In the genomic region with DNA sequence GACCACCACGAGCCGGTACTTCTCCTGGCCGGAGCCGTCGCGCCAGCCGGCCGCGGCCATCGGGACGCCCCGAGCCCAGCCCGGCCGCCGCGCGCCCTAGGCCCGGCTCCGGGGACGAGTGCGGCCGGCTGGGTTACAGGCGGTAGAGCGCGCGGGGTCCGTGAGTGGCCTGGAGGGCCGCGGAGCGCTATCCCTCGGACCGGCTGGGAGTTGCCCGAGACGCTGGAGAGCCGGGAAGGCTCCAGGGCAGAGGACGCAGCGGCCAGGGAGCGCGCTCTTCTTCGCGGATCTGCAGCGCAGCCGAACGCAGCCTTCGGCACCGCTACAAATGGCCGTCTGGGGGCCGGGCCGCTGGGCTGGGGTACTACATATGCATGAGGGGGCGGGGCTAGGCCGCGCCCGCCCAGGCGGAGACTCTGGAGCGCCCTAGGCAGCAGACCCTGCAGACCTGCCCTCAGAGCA, we compare ENCODE assay signal across 8 mouse cellular contexts. TPM values are rescaled to one million over a fixed set of nuclear protein-coding genes. Genes with fewer than 3 reads are reported as not detected.
A peak's percentile ranks its signal among the peaks of the same experiment; 100 is the strongest.
DNase-seq lines count a peak whose midpoint lies in the region; ATAC-seq lines count a peak whose summit lies in the region.

A gene (minus strand): TSS at position 338 of the 462 bp plus-strand sequence.

- H3K4me1 ChIP-seq in embryonic facial prominence, embryonic 10.5 days, result peaks cover 24% of the 10 kb centered on the region
- peaks cover 22% of the 10 kb centered on the region for H3K4me1 ChIP-seq in limb, embryonic 10.5 days
- H3K4me1 ChIP-seq in midbrain, embryonic 13.5 days (replicated peaks), result peaks cover 20% of the 10 kb centered on the region

- H3K27me3 ChIP-seq in embryonic facial prominence, embryonic 10.5 days (replicated peaks; ENCODE audit: low read depth, poor library complexity, severe bottlenecking), result peaks cover 9% of the 10 kb centered on the region; the same call in 1 of the 2 replicates
- H3K27me3 ChIP-seq in limb, embryonic 10.5 days (ENCODE audit: low read depth, poor library complexity, severe bottlenecking), result 0 out of 2 replicates have a peak, but pooled peaks cover 8% of the 10 kb centered on the region
- peaks cover 10% of the 10 kb centered on the region; the same call in 1 of the 2 replicates for H3K27me3 ChIP-seq in midbrain, embryonic 13.5 days

- no peaks in the 10 kb centered on the region; the same call in 1 of the 2 replicates for H3K36me3 ChIP-seq in embryonic facial prominence, embryonic 10.5 days (replicated peaks)
- 0 out of 2 replicates have a peak, but pooled peaks cover 2% of the 10 kb centered on the region for H3K36me3 ChIP-seq in limb, embryonic 10.5 days
- H3K36me3 ChIP-seq in midbrain, embryonic 13.5 days, result no peaks in the 10 kb centered on the region

- peak within 1 kb of the TSS; percentile 86 for H3K9ac ChIP-seq in midbrain, embryonic 13.5 days (replicated peaks)

- no peaks in the 10 kb centered on the region for H3K9me3 ChIP-seq in embryonic facial prominence, embryonic 10.5 days
- no peaks in the 10 kb centered on the region for H3K9me3 ChIP-seq in limb, embryonic 10.5 days (replicated peaks)
- H3K9me3 ChIP-seq in midbrain, embryonic 13.5 days, result no peaks in the 10 kb centered on the region

- DNase-seq in adrenal gland, adult 8-10 months, result peak; percentile 82
- peak; percentile 93 for DNase-seq in embryonic facial prominence, embryonic 10.5 days (ENCODE audit: low spot score)
- peak; percentile 91 to 92 for DNase-seq in heart, adult 18-20 months
- peak; percentile 91 for DNase-seq in kidney, adult 18-20 months
- DNase-seq in limb, embryonic 10.5 days (ENCODE audit: low spot score), result peak; percentile 92
- DNase-seq in spleen, adult 12 weeks (ENCODE audit: low spot score), result peak; percentile 46
- no peak for DNase-seq in c-Kit-positive CD71-positive TER-119-positive erythroid progenitor cells, embryonic 14.5 days (ENCODE audit: low spot score)

- peak within 1 kb of the TSS; percentile 93 for H3K27ac ChIP-seq in embryonic facial prominence, embryonic 10.5 days (replicated peaks)
- peak within 1 kb of the TSS; percentile 92 for H3K27ac ChIP-seq in limb, embryonic 10.5 days
- H3K27ac ChIP-seq in midbrain, embryonic 13.5 days, result peak within 1 kb of the TSS; percentile 93

- peak within 1 kb of the TSS; percentile 82 for H3K4me2 ChIP-seq in midbrain, embryonic 13.5 days (replicated peaks)

- H3K4me3 ChIP-seq in embryonic facial prominence, embryonic 10.5 days, result peak within 1 kb of the TSS; percentile 86
- peak within 1 kb of the TSS; percentile 90 for H3K4me3 ChIP-seq in limb, embryonic 10.5 days
- peak within 1 kb of the TSS; percentile 86 for H3K4me3 ChIP-seq in midbrain, embryonic 13.5 days (replicated peaks)

- WGBS in embryonic facial prominence, embryonic 10.5 days, result under 1% methylated on average over 55 of the region's 55 CpGs
- 0% methylated on average over 55 of the region's 55 CpGs for WGBS in limb, embryonic 10.5 days
- under 1% methylated on average over 54 of the region's 55 CpGs for WGBS in midbrain, embryonic 13.5 days

- ATAC-seq in midbrain, embryonic 13.5 days, result peak; percentile 99

RNA-seq across cellular contexts. Expression of the gene that starts here (rescaled TPM):
- 10 to 100 TPM; 18.2 to 35.7 (median 28.5) TPM for total RNA-seq in adrenal gland, adult 8-10 months (2022)
- polyA plus RNA-seq in embryonic facial prominence, embryonic 10.5 days (2016; fragmentation: Nextera tagmentation; extraction: Ambion mirVana), result 26.1 and 26.9 TPM in 2 replicates
- total RNA-seq in heart, adult 18-20 months (2021), result 10 to 100 TPM; 48.8 to 55.6 TPM
- 22.3 and 26.2 TPM in 2 replicates for polyA plus RNA-seq in limb, embryonic 10.5 days (2016; fragmentation: Nextera tagmentation; extraction: Ambion mirVana)
- 18.6 and 21.6 TPM in 2 replicates for polyA plus RNA-seq in midbrain, embryonic 13.5 days (2015; fragmentation: Nextera tagmentation; extraction: Ambion mirVana)
